In genomic region chr3:51417966-51418365, GRCm38 (mm10) we compare ENCODE assay signal across 1 mouse cellular context.
TF ChIP-seq lines count a peak whose summit lies in the region.

No protein-coding gene starts in this region.

TF ChIP-seq in MEL, 35 proteins besides CTCF, POLR2A, EP300 and RAD21 (continued from another document):
- no peak for TF ChIP-seq NRF1 (IDR thresholded peaks at IDR 0.05; ENCODE audit: insufficient read depth, low read depth, low read length, poor library complexity, severe bottlenecking)
